Mouse (Mus musculus): ENCODE results near the gene Gstm5.
"Not testable (repeated sequence)": the region's sequence is repeated elsewhere in the genome, so short reads cannot be mapped to it uniquely, and the experiment has no call there.

The Gstm5 gene

DNA sequence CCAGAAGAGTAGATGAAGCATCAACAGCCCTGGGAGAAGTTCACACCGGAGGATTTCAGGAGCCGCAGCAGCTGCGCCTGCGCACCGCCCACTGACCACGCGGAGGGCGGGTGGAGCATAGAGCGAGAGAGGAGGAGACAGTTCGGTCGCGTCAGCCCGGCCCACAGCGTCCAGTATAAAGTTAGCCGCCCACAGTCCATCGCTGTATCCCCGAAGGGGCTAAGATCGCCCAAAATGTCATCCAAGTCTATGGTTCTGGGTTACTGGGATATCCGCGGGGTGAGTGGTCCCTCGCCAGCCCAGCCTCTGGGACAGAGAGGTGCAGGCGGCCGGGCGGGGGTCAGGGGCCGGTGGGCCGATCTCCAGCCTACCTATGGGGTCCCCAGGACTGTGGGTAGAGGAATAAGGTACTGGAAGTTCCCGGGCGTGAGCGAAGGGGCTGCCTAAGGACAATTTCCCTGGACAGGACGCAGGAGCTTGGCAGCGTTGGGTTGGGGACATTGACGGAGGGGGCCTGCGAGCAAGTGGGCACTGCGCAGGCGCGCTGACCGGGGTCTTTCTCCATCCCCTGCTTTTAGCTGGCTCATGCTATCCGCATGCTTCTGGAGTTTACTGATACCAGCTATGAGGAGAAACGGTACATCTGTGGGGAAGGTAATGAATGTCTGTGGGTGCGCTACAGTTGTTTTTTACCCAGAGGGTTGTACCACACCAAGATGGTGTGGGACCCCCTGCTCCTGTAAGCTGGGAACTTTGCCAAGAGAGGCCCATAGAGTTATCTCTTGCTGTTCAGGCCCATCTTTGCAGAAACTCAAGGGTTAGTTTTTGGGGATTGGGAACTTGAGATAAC is at the start of gene Gstm5:
Gene Gstm5, plus strand, starts transcription at position 102 of the 850 bp plus-strand sequence.
- DNase-seq (ENCODE audit: low spot score in 2 of 2): peak; percentile 67 to 77

DNA sequence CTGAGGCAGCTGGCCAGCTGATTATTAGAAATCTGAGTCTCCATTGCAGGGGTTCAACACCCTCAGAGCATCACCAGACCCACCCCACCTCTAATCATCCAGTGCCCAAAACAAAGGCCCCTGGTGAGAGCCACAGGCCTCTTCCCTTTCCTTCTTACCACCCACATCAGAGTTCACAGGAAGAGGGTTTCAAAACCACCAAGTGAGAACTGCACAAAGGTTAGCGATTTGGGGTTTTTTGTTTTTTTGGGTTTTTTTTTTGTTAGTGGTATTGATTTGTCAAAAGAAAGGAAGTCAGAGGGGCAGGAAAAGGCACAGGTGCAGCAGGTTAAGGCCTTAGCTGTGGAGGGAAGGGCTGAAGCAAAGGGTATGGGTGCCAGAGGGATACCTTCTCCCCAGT is 49.4 kb upstream of the Gstm5 start:
- no peak for DNase-seq (ENCODE audit: low spot score in 2 of 2)

DNA sequence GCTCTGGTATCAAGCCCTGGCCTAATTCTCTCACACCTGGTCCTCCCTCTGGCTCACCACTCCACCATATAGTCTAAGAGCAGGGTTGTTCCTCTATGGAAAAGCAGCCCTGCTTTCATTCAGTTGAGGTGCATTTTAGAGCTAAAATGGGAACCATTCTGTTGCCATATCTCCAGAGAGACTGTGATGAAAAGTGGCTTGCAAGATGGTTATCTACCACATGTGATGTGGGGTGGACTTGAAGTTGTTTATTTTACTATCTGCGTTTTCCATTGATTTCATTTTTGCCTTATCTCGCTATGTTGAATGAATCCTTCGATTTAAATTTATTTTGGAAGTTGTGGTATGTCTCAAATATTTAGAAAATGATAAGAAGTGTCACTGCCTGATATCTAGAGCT is 48.8 kb upstream of the Gstm5 start:
- no peak for DNase-seq (ENCODE audit: low spot score in 2 of 2)

DNA sequence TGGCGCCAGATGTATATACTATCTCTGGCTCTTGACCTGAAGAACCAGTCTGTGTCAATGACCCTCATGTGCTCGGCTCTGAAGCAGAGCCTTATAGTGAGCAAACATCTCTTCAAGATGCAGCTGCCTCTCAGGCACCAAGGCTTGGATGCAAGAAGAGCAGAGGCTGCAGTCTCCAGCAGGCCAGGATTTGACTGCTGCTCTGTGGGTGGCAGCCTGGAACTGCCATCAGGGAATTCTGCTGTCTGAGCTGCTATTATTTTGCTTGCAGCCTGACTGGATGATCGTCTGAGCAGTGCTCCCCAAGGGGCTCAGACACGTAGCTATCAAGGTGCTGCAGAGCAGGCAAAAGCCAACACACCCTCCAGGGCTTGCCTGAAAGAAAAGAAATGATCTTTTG is 47.5 kb upstream of the Gstm5 start:
- no peak for DNase-seq (ENCODE audit: low spot score in 2 of 2)

DNA sequence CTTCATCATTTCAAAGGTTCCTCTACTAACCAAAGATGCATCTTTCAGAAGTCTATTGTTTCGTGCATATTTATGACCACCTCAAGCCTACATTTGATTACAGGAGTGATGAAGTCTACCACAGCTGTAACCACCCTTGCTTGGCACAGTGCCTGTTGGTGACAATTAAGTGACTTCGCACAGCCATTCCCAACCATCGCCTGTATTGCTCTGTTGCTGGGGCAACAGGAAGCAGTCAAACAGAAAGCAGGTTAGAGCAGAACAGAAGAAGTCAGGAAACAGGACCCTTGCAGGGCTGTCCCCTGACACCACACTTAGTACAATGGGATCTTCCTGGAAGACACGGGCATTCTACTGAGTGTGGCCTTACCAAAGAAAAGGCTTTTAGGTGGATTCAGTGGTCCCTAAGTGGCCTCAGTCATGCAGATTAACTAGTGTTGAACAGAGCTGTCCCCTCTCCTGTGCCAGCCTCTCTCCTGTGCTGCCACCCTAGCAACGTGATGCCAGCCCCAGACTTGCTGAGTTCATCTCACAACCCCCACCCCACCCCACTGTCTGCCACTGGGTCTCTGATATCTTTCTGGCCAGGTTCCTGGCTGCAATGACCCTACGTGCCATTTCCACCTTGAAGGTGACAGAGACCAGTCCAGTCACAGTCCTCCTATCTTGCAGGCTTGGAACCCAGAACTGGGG is 46.5 kb upstream of the Gstm5 start:
- DNase-seq (ENCODE audit: low spot score in 2 of 2): no peak

DNA sequence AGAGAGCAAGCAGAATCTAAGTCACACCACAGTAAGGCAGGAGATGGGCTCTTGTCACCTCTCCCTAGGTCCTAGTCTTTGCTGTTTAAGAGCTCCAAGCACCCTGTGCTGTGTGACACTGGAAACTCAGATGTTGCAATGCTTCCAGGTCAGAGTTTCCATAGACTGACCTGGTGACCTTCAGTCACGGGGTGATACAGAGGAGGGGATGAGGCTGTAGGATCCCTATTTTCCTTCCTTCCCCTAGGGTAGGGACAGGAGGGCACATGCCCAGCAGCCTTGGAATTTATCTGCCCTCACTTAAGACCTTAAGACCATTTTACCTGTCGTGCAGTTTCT is 46.0 kb upstream of the Gstm5 start:
- DNase-seq (ENCODE audit: low spot score in 2 of 2): no peak

DNA sequence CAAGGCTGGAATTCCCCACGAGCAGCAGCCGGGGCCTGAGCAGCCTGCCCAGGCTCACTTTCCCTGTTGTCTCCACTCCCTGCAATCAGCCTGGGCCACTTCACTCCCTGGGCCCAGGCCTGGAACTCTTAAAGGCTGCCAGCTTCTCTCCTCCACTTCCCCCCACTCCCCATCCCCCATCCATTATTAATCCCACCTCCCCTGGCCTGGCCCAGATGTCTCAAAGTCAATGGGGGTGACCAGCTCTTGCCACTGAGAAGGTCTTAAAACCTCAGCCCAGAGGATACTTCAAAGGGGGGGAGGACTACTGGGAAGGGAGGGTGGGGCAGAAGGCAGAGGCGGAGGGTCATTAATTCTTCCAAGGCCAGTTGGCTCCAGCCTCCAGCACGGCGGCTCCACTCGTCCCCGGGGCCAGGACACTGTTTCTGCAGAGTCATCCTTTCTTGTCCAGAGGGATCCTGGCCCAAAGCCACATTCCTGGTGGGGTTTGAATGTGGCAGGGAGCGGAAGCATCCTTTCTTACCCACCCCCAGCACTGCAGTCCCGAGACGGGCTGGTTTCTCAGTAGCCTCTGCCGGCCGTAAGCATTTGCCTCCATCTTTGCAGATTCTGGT is 45.1 kb upstream of the Gstm5 start:
- peak in 1 of 2 experiments; percentile 66 for DNase-seq (ENCODE audit: low spot score in 2 of 2)

DNA sequence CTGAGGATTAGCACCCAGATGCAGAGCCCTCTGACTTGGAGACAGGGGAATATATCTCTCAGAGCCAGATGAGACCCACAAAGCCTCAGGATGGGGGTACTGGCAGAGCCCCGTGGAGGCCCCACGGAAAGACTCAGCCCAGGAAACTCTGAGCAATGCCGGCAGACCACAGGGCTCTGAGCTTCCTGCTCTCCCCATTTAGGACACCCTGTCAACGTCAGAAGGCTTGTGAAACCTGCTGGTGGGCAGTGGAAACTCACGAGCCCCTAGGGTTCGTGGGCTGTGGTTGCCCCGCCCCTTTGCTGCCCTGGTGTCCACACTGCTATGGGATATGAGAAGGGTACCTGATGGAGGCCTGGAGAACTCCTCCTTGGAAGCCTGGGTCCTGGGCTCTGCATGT is 42.8 kb upstream of the Gstm5 start:
- DNase-seq (ENCODE audit: low spot score in 2 of 2): no peak

DNA sequence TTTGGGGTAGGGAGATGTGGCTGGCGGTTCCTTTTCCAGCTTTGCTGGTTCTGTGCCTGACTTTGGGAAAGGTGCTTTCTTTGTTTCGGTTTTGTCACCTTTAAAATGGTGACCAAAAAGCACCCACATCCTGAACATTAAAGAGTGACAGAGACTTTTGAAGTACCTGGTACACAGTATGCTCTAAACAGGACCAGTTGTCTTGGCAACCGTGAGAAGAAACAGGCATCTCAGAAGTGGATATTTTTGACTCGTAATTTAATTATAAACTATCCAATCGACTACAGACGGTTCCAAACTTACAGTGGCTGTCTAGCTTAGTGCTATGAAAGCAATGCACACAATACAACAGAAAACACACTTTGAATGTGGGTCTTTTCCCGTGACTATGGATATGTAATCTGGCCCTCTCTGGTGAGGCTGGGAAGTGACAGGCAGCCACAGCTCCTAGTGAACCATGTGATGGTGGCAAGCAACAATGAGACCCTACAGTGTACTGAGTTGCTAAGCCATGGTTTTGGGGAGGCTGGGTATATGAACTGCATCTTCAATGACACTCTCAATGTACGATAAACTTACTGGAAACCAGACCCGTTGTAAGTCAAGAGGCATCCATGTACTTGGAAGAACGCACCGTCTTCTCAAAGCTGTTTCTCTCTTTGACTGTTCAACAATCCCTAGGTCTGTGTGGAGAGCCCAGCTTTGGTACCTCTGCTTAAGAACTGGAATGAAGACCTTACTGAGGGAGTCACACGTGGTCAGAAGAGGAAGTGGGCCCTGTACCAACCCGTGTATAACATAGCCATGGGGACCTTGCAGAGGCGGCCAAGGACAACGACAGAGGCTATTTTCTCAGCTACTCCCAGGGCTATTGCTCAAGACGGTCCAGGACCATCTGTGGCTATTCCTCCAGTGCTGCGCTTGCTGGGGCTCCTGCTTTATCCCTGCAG is 42.1 kb upstream of the Gstm5 start:
- DNase-seq (ENCODE audit: low spot score in 2 of 2): no peak

DNA sequence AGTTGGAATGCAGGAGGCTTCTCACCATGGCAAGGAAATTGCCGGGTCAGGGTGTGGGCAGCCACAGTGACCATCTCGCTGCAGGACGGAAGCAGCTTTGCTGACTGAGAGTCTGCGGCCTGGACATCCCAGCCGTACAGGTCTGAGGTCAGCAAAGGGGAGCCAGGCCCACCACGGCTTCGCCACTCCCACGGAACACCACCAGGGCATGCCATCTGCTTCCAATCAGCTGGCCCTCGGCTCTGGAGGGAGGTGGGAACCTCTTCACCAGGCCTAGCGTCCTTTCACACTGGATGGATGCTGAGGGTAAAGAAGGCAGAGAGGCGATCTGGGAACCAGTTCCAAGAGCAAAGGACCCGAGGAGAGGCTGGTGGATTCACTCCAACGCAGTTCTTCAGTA is 40.3 kb upstream of the Gstm5 start:
- no peak for DNase-seq (ENCODE audit: low spot score in 2 of 2)

DNA sequence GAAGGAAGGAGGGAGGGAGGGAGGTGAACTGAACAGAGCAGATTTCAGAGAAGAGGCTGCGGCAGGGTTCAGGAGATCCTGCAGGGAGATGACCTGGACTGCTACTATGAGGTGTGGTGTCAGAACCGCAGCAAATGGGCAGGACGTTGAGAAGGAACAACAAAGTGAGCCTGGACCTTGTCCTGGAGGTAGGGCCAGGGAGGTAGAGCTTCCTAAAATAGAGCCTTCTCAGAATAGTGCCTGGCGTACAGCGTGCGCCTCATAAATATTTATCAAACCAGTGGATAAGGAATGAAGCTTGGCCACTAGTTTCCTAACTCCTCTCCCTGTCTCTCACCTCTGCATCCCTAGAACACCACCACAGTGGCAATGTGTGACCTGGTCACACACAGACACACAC is 38.0 kb upstream of the Gstm5 start:
- no peak for DNase-seq (ENCODE audit: low spot score in 2 of 2)

DNA sequence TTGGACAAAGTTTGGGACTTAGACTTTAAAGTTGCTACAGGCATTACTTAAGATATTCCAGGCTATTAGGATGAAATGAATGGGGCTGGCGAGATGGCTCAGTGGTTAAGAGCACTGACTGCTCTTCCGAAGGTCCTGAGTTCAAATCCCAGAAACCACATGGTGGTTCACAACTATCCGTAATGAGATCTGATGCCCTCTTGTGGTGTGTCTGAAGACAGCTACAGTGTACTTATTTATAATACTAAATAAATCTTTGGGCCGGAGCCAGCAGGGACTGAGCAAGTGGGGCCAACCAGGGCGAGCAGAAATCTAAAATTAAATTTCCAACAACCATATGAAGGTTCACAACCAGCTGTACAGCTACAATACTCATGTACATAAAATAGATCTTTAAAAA is 34.1 kb upstream of the Gstm5 start:
- DNase-seq (ENCODE audit: low spot score in 2 of 2): not testable (repeated sequence)

DNA sequence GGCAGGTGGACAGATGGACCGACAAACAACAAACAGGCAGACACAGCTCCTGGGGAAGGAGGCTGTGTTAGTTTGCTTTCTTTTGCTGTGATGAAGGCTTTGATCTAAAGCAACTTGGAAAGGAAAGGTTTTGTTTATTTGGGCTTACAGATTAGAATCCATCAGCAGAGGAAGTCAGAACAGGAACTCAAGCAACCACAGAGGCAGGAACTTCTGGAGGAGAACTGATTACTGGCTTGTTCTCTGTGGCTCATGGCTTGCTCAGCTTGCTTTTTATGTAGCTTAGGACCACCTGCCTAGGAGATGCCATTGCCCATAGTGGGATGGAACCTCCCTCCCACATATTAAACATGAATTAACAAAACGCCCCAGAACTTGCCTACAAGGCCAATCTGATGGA is 33.1 kb upstream of the Gstm5 start:
- DNase-seq (ENCODE audit: low spot score in 2 of 2): no peak

DNA sequence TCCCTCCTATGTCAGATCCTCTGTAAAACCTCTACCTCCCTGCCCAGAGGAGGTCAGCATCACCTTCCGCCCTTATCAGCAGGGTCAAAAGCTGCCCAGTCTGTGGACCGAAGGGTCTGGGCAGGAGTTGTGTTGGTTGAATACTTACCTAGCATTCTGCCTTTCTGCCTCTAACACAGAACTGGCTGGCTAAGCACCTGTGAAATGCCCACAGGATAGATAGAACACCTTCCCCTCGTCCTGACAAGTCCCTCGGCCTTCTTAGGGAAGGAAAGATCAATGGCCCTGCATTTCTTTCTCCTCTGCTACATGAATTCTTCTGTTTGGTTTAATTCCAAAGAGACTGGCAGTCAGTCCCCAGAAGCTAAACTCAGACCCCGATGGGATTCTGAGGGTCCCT is 32.1 kb upstream of the Gstm5 start:
- no peak for DNase-seq (ENCODE audit: low spot score in 2 of 2)

DNA sequence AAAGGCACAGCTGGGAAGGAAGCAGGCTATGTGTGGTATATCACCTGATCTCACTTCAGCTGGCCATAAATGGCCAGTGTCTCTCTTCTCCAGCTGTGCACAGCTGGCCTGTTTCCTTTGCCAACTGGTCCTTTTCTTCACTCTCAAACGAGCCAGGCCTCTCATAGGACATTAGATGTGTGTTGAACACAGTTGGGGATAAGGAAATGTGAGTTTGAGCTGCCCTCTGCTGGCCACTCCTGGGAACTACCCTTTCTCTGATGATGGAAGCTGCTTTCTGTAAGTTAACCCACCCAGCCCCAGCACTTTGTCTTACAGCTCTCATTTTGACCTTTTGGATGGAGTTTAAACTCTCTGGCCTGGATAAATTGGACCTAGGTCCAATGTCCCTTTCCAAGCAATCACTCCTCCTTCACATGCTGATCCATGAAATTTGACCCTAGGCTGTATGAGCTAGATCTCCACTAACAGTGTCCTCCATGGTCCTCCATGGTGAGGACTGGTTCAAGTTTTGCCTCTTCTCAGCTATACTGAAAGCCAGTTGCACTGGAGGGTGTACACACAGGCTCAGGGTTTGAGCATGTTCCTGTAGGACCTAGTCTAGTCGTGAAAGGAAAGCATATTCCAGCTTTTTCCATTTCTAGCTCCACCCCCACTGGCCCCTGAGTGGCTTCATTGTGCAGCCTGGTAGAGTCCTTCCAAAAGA is 31.6 kb upstream of the Gstm5 start:
- peak; percentile 92 to 93 for DNase-seq (ENCODE audit: low spot score in 2 of 2)

DNA sequence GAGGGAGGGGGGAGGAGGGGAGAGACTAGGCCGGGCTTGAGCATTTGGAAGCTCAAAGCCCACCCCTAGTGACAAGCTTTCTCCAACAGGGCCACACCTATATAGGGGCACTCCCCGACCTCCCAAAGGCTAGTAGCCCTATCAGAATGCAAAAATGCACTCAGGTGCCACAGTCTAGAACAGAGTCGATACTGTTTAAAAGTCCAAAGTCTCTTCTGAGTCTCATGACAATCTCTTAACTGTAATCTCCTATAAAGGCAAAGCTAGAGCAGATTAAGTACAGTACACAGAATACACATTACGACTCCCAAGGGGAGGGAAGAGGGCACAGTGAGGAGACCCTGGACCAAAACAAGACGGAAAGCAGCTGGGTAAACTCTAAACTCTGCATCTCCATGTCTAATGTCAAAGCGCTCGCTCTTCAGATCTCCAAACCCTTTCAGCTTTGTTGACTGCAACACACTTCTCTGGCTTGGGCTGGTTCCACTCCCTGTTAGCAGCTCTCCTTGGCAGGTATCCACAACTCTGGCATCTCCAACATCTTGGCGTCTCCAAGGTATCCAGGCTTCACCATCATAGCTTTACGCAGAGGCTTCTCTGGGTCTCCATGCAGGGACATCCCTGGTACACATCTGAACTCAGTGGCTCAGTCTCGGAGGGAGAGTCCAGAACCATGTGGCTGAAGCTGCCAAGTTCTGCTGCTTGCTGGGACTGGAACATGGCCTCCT is 30.1 kb upstream of the Gstm5 start:
- DNase-seq (ENCODE audit: low spot score in 2 of 2): no peak

DNA sequence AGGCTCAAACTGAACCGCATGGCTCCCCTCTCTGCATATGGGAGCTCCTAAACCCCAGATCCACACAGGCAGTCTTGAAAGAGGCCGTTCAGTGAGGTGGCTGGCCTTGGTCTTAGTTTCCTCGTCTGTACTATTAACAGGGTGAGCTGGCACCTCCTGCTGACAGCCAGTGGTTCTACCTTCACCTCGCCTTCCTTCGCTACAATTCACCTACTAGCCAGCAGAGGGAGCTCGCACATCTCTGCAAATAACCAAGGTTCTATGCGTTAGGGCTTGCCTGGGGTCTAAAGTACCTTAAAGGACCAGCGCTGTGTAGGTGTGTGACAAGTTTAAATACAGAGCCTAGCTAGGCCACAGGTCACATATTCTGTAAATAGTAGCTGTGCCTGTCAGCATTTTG is 28.5 kb upstream of the Gstm5 start:
- DNase-seq (ENCODE audit: low spot score in 2 of 2): peak; percentile 54 to 84

DNA sequence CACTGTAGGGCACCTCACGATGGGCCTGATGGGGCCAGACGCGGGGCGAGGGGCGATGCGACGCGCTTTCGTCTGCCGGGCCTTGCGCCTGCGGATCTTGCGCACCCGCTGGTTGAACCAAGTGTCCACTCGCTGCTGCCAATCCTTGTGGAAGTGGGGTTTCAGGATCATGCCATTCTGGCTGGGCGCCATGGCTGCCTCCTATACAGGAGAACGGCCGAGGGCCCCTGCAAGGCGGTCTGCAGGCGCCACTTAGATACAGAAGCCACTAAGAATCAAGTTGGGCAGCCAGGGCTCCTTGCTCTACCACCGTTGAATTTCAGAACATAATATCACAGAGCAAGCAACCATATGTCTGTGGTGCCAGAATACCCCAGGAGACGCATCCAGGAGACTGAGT is 27.2 kb upstream of the Gstm5 start:
- no peak for DNase-seq (ENCODE audit: low spot score in 2 of 2)

DNA sequence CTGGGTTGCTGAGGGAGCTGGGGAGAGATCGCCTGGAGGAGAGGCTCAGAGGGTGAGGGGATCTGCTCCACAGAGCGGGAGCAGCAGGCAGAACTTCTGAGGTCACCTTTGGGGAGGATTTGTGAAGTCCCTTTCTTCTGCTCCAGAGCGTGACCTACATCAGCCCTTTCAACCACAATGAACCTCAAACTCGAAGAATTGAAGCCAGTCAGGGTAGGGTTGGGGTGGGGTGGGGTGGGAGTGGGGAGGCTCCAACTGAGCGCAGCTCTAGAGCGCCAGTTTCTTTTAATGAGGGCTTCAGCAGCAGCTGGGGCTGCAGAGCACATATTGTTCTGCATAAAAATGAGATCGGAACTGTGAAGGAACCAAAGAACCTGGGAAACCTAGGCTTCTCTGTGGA is 26.5 kb upstream of the Gstm5 start:
- no peak for DNase-seq (ENCODE audit: low spot score in 2 of 2)

DNA sequence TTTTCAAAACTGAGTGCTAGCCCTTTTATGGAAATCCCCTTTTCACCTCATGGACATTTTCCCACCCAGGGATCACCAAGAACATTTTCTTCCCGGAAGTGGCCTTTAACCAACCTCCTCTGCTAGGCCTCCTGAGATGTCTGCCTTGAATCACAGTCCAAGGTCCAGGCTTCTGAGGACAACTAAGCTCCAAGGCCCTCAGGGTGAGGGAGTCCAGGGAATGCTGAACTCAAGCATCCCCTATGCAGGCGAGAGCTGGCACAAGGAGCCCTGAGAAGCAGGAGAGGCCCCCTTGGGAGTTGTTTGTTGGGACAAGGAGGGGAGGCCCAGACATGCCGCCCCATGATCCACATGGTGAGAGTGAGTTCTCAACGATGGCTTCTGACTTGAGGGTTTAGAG is 25.7 kb upstream of the Gstm5 start:
- no peak for DNase-seq (ENCODE audit: low spot score in 2 of 2)

All from cerebellum, postnatal 4 days (tissue).